Mouse (Mus musculus): ENCODE data around the gene Slc25a19. TPM values are rescaled to one million over a fixed set of nuclear protein-coding genes. Genes with fewer than 3 reads are reported as not detected.

The Slc25a19 gene
- total RNA-seq, 2 experiments from 2014 or later, result 57.2 to 59.5 TPM

GRCm38 (mm10) chr11:115640311-115640828, 12.3 kb upstream of the Slc25a19 start:
- intact Hi-C loops (cut with DNase I), result no loop called here
- no peak for TF ChIP-seq CTCF (IDR thresholded peaks at IDR 0.05)

GRCm38 (mm10) chr11:115639540-115639939, 11.4 kb upstream of the Slc25a19 start:
- DNase-seq (ENCODE audit: extremely low spot score in 1 of 2, low spot score in 2 of 2), result no peak
- TF ChIP-seq CTCF (IDR thresholded peaks at IDR 0.05), result no peak
- intact Hi-C loops (cut with DNase I), result no loop called here
- Histone ChIP-seq H3K27ac (no peak overlapping the region), H3K4me3 (no peak overlapping the region)

More at GRCm38 (mm10) chr11:115640311-115640828, 12.3 kb upstream of the Slc25a19 start:
- DNase-seq (ENCODE audit: extremely low spot score in 1 of 2, low spot score in 2 of 2), result no peak
- Histone ChIP-seq H3K27ac (no peak overlapping the region), H3K4me3 (no peak overlapping the region)

- H3K27ac ChIP-seq, result no peak overlapping the region
- H3K4me3 ChIP-seq, result no peak overlapping the region
- intact Hi-C loops (cut with DNase I), result no loop called here
- no peak for DNase-seq (ENCODE audit: extremely low spot score in 1 of 2, low spot score in 2 of 2)
- TF ChIP-seq CTCF (IDR thresholded peaks at IDR 0.05), result no peak
Measured at GRCm38 (mm10) chr11:115638498-115639409, 10.7 kb upstream of the Slc25a19 start.

GRCm38 (mm10) chr11:115636960-115637359, 8.9 kb upstream of the Slc25a19 start:
- TF ChIP-seq CTCF (IDR thresholded peaks at IDR 0.05), result no peak
- H3K27ac ChIP-seq, result no peak overlapping the region
- intact Hi-C loops (cut with DNase I), result no loop called here
- H3K4me3 ChIP-seq, result no peak overlapping the region
- DNase-seq (ENCODE audit: extremely low spot score in 1 of 2, low spot score in 2 of 2), result no peak

GRCm38 (mm10) chr11:115635484-115635883, 7.4 kb upstream of the Slc25a19 start:
- intact Hi-C loops (cut with DNase I), result no loop called here
- no peak for DNase-seq (ENCODE audit: extremely low spot score in 1 of 2, low spot score in 2 of 2)
- no peak overlapping the region for H3K27ac ChIP-seq

GRCm38 (mm10) chr11:115635041-115635440, 6.9 kb upstream of the Slc25a19 start:
- no peak for TF ChIP-seq CTCF (IDR thresholded peaks at IDR 0.05)
- no peak overlapping the region for H3K4me3 ChIP-seq
- no peak overlapping the region for H3K27ac ChIP-seq
- intact Hi-C loops (cut with DNase I), result no loop called here
- no peak for DNase-seq (ENCODE audit: extremely low spot score in 1 of 2, low spot score in 2 of 2)

More at GRCm38 (mm10) chr11:115635484-115635883, 7.4 kb upstream of the Slc25a19 start:
- H3K4me3 ChIP-seq, result no peak overlapping the region
- no peak; the same call in 1 of the 2 replicates for TF ChIP-seq CTCF (IDR thresholded peaks at IDR 0.05)

GRCm38 (mm10) chr11:115634109-115634508, 6.0 kb upstream of the Slc25a19 start:
- TF ChIP-seq CTCF (IDR thresholded peaks at IDR 0.05), result no peak
- H3K27ac ChIP-seq, result no peak overlapping the region
- no peak for DNase-seq (ENCODE audit: extremely low spot score in 1 of 2, low spot score in 2 of 2)
- no peak overlapping the region for H3K4me3 ChIP-seq
- intact Hi-C loops (cut with DNase I), result no loop called here

- H3K27ac ChIP-seq, result no peak overlapping the region
- no peak for DNase-seq (ENCODE audit: extremely low spot score in 1 of 2, low spot score in 2 of 2)
- intact Hi-C loops (cut with DNase I), result no loop called here
- H3K4me3 ChIP-seq, result no peak overlapping the region
- TF ChIP-seq CTCF (IDR thresholded peaks at IDR 0.05), result no peak
Measured at GRCm38 (mm10) chr11:115632862-115633261, 4.8 kb upstream of the Slc25a19 start.

GRCm38 (mm10) chr11:115632247-115632646, 4.2 kb upstream of the Slc25a19 start:
- no peak overlapping the region for H3K4me3 ChIP-seq
- intact Hi-C loops (cut with DNase I), result no loop called here
- TF ChIP-seq CTCF (IDR thresholded peaks at IDR 0.05), result no peak
- H3K27ac ChIP-seq, result no peak overlapping the region
- DNase-seq (ENCODE audit: extremely low spot score in 1 of 2, low spot score in 2 of 2), result no peak

- TF ChIP-seq CTCF (IDR thresholded peaks at IDR 0.05), result peak; percentile 73
- Histone ChIP-seq H3K4me3 (no peak overlapping the region), H3K27ac (no peak overlapping the region)
- DNase-seq (ENCODE audit: extremely low spot score in 1 of 2, low spot score in 2 of 2), result no peak
- intact Hi-C loops (cut with DNase I), result no loop called here
Measured at GRCm38 (mm10) chr11:115631505-115631890, 3.4 kb upstream of the Slc25a19 start.

GRCm38 (mm10) chr11:115630532-115631504, 2.7 kb upstream of the Slc25a19 start:
- Histone ChIP-seq H3K4me3 (no peak overlapping the region), H3K27ac (no peak overlapping the region)
- intact Hi-C loops (cut with DNase I), result no loop called here
- no peak for TF ChIP-seq CTCF (IDR thresholded peaks at IDR 0.05)
- no peak for DNase-seq (ENCODE audit: extremely low spot score in 1 of 2, low spot score in 2 of 2)
